Mouse (Mus musculus): ENCODE measurements around the gene Rpf1. TPM values are rescaled to one million over a fixed set of nuclear protein-coding genes. Genes with fewer than 3 reads are reported as not detected.

Rpf1 gene
- polyA plus RNA-seq, 1 experiment from 2014 or later = 74.7 TPM

DNA sequence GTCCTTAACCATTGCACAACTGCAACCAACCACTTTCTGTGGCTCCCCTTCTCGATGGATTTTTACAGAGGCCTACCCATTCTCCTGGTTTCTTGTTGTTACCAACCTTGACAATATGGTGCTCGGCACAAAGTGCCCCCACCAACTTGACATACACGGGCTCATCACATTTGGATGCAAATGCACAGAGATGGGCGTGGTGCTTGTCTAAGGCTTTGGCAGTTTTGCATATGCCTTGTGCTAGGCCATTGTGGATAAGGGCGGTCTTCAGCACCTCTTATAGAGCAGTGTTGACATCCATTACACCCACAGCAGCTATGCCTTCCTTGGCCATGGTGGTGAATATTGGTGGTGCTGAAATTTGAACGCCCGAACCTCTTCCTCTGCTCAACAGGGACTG, 41.7 kb upstream of the Rpf1 start:
- no peaks in the 10 kb centered on the region for H3K4me1 ChIP-seq (replicated peaks; ENCODE audit: control insufficient read depth, insufficient read depth, low read length)
- ATAC-seq (replicated peaks; ENCODE audit: low FRiP score) (no peak), DNase-seq (ENCODE audit: low spot score) (no peak)
- 84% methylated on average over 7 of the region's 7 CpGs for WGBS
- no peaks in the 10 kb centered on the region for H3K27me3 ChIP-seq (replicated peaks; ENCODE audit: control insufficient read depth, insufficient read depth, low read length)
- H3K9me3 ChIP-seq (ENCODE audit: control insufficient read depth, low read length) = no peaks in the 10 kb centered on the region
- no peaks in the 10 kb centered on the region for H3K36me3 ChIP-seq (ENCODE audit: control insufficient read depth, insufficient read depth, low read length)
- no peak overlapping the region for H3K9ac ChIP-seq (ENCODE audit: low read depth, low read length)
- H3K4me2 ChIP-seq = no peak overlapping the region
- H3K27ac ChIP-seq (ENCODE audit: low read depth, low read length) = no peak overlapping the region
- H3K4me3 ChIP-seq (ENCODE audit: low read depth, low read length) = no peak overlapping the region

DNA sequence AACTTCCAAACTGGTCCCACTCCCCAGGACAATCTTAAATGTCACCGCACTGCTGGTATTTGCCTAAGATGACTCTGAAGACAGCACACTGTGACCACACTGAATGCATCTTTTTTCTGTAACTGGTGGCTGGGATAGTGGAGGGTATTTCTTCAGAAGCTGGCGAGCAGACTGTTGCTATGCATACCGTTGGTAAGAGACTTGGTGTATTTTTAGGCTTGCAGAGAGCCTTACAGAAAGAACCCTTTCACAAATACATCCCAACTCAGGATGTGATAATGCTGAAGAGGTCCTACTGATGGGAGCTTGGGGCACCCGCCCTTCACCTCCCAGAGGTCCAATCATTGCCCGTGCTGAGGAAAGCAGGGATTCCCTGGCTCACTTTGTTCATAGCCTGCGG, 36.3 kb upstream of the Rpf1 start:
- Histone ChIP-seq H3K4me2 (no peak overlapping the region), H3K9me3 (ENCODE audit: control insufficient read depth, low read length) (no peaks in the 10 kb centered on the region), H3K4me3 (ENCODE audit: low read depth, low read length) (no peak overlapping the region), H3K27me3 (replicated peaks; ENCODE audit: control insufficient read depth, insufficient read depth, low read length) (no peaks in the 10 kb centered on the region), H3K4me1 (replicated peaks; ENCODE audit: control insufficient read depth, insufficient read depth, low read length) (no peaks in the 10 kb centered on the region), H3K27ac (ENCODE audit: low read depth, low read length) (no peak overlapping the region), H3K9ac (ENCODE audit: low read depth, low read length) (no peak overlapping the region), H3K36me3 (ENCODE audit: control insufficient read depth, insufficient read depth, low read length) (no peaks in the 10 kb centered on the region)
- 85% methylated on average over 6 of the region's 6 CpGs for WGBS
- DNase-seq (ENCODE audit: low spot score) = no peak
- no peak for ATAC-seq (replicated peaks; ENCODE audit: low FRiP score)

DNA sequence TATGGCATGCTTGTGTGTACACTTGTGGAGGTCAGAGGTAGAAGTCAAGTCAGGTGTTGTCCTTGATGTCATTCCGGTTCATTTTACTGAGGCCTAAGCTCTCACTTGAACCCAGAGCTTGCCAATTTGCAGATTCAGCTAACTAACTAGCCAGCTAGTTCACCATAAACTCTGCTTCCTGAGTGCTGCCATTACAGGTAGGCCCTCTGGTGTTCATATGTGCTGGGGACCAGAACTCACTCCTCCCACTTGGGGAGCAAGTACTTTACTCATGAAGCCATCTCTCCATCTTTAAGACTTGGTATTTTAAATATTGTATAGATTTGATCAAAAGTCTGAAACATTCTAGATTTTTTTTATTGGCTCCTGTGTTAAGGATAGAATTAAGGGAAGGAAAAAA, 35.3 kb upstream of the Rpf1 start:
- DNase-seq (ENCODE audit: low spot score) (no peak), ATAC-seq (replicated peaks; ENCODE audit: low FRiP score) (no peak)
- Histone ChIP-seq H3K36me3 (ENCODE audit: control insufficient read depth, insufficient read depth, low read length) (no peaks in the 10 kb centered on the region), H3K9ac (ENCODE audit: low read depth, low read length) (no peak overlapping the region), H3K4me3 (ENCODE audit: low read depth, low read length) (no peak overlapping the region), H3K9me3 (ENCODE audit: control insufficient read depth, low read length) (no peaks in the 10 kb centered on the region), H3K27me3 (replicated peaks; ENCODE audit: control insufficient read depth, insufficient read depth, low read length) (no peaks in the 10 kb centered on the region), H3K4me1 (replicated peaks; ENCODE audit: control insufficient read depth, insufficient read depth, low read length) (no peaks in the 10 kb centered on the region), H3K4me2 (no peak overlapping the region), H3K27ac (ENCODE audit: low read depth, low read length) (no peak overlapping the region)
- WGBS = 71% methylated on average over 1 of the region's 1 CpGs

DNA sequence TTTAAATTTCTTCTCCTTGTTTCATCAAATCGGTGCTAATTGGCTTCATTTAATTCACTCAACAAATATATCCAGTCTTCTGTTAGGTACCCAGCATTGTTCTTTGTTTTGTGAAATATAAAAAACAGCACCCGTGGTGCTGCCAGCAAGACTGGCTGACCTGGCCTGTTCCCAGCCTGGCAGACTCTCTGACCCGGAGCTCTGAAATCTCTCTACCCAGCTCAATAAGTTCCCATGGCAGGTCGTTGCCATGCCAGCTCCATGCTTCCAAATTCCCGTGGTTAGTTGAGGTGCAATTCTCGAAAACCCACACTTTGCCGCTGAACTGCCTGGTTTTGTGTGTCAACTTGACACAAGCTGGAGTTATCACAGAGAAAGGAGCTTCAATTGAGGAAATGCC, 33.6 kb upstream of the Rpf1 start:
- Histone ChIP-seq H3K9ac (ENCODE audit: low read depth, low read length) (no peak overlapping the region), H3K4me3 (ENCODE audit: low read depth, low read length) (no peak overlapping the region), H3K27me3 (replicated peaks; ENCODE audit: control insufficient read depth, insufficient read depth, low read length) (no peaks in the 10 kb centered on the region), H3K36me3 (ENCODE audit: control insufficient read depth, insufficient read depth, low read length) (no peaks in the 10 kb centered on the region), H3K9me3 (ENCODE audit: control insufficient read depth, low read length) (no peaks in the 10 kb centered on the region), H3K4me2 (no peak overlapping the region), H3K27ac (ENCODE audit: low read depth, low read length) (no peak overlapping the region), H3K4me1 (replicated peaks; ENCODE audit: control insufficient read depth, insufficient read depth, low read length) (no peaks in the 10 kb centered on the region)
- DNase-seq (ENCODE audit: low spot score) = no peak
- no peak for ATAC-seq (replicated peaks; ENCODE audit: low FRiP score)
- 86% methylated on average over 7 of the region's 7 CpGs for WGBS

DNA sequence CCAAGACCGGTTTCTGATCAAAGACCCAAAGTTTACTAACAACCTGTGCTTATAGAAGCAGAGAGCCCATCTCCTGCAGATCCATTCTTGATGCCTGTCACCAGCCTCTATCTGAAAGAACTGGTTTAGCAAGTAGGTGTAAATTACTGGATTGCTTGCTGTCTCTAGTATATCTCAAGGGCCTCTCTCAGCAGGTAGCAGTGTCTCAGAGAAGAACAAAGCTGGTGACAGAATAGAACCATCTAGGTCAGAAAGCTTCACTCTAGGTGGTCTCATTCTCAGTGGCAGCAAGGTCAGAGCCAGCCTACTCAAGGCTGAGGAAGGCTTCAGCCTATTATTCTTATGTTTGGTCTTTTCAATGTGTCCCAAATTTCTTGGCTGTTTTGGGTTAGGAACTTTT, 22.4 kb upstream of the Rpf1 start:
- H3K27ac ChIP-seq (ENCODE audit: low read depth, low read length) = no peak overlapping the region
- no peak for DNase-seq (ENCODE audit: low spot score)
- WGBS = 27% methylated on average over 1 of the region's 1 CpGs
- H3K4me3 ChIP-seq (ENCODE audit: low read depth, low read length) = no peak overlapping the region
- no peak overlapping the region for H3K4me2 ChIP-seq
- no peaks in the 10 kb centered on the region for H3K27me3 ChIP-seq (replicated peaks; ENCODE audit: control insufficient read depth, insufficient read depth, low read length)
- H3K4me1 ChIP-seq (replicated peaks; ENCODE audit: control insufficient read depth, insufficient read depth, low read length) = no peaks in the 10 kb centered on the region
- H3K9ac ChIP-seq (ENCODE audit: low read depth, low read length) = no peak overlapping the region
- H3K9me3 ChIP-seq (ENCODE audit: control insufficient read depth, low read length) = no peaks in the 10 kb centered on the region
- ATAC-seq (replicated peaks; ENCODE audit: low FRiP score) = no peak
- no peaks in the 10 kb centered on the region for H3K36me3 ChIP-seq (ENCODE audit: control insufficient read depth, insufficient read depth, low read length)

GRCm38 (mm10) chr3:146540521-146541273, 19.5 kb upstream of the Rpf1 start:
- Histone ChIP-seq H3K27ac (ENCODE audit: low read depth, low read length) (no peak overlapping the region), H3K36me3 (ENCODE audit: control insufficient read depth, insufficient read depth, low read length) (no peaks in the 10 kb centered on the region), H3K9me3 (ENCODE audit: control insufficient read depth, low read length) (no peaks in the 10 kb centered on the region), H3K4me3 (ENCODE audit: low read depth, low read length) (no peak overlapping the region), H3K27me3 (replicated peaks; ENCODE audit: control insufficient read depth, insufficient read depth, low read length) (no peaks in the 10 kb centered on the region), H3K4me1 (replicated peaks; ENCODE audit: control insufficient read depth, insufficient read depth, low read length) (no peaks in the 10 kb centered on the region), H3K4me2 (no peak overlapping the region), H3K9ac (ENCODE audit: low read depth, low read length) (no peak overlapping the region)
- ATAC-seq (replicated peaks; ENCODE audit: low FRiP score) (no peak), DNase-seq (ENCODE audit: low spot score) (no peak)
- whole genome bisulfite sequencing = 69% methylated on average over 4 of the region's 4 CpGs

- H3K4me3 ChIP-seq (ENCODE audit: low read depth, low read length) = no peak overlapping the region
- WGBS = 66% methylated on average over 6 of the region's 6 CpGs
Measured at GRCm38 (mm10) chr3:146534986-146535385, 13.8 kb upstream of the Rpf1 start.

DNA sequence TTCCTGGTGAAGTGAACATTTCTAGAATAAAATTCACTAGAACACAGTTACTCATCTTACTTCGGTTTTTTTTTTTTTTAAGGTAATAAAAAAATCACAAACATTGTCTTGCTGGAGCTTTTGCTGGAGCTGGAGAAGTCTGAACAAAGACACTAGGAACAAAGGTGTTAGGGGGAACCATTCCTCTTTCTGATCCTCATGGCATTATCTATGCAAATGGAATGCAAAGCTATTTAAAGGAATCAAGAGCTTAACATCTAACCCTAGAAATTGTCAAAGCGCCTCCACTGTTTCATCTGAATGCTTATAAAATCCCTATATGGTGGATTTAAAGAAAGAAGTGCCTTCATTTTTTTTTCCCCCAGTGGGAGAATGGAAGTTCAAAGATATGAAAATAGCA, 7.1 kb upstream of the Rpf1 start:
- 54% methylated on average over 2 of the region's 2 CpGs for WGBS
- no peaks in the 10 kb centered on the region for H3K36me3 ChIP-seq (ENCODE audit: control insufficient read depth, insufficient read depth, low read length)
- no peak overlapping the region for H3K27ac ChIP-seq (ENCODE audit: low read depth, low read length)
- no peaks in the 10 kb centered on the region for H3K4me1 ChIP-seq (replicated peaks; ENCODE audit: control insufficient read depth, insufficient read depth, low read length)
- no peak for ATAC-seq (replicated peaks; ENCODE audit: low FRiP score)
- no peak for DNase-seq (ENCODE audit: low spot score)
- no peaks in the 10 kb centered on the region for H3K27me3 ChIP-seq (replicated peaks; ENCODE audit: control insufficient read depth, insufficient read depth, low read length)
- no peak overlapping the region for H3K4me2 ChIP-seq
- no peak overlapping the region for H3K9ac ChIP-seq (ENCODE audit: low read depth, low read length)
- no peak overlapping the region for H3K4me3 ChIP-seq (ENCODE audit: low read depth, low read length)
- H3K9me3 ChIP-seq (ENCODE audit: control insufficient read depth, low read length) = no peaks in the 10 kb centered on the region

More at GRCm38 (mm10) chr3:146534986-146535385, 13.8 kb upstream of the Rpf1 start:
- Histone ChIP-seq H3K9ac (ENCODE audit: low read depth, low read length) (no peak overlapping the region), H3K4me1 (replicated peaks; ENCODE audit: control insufficient read depth, insufficient read depth, low read length) (no peaks in the 10 kb centered on the region), H3K36me3 (ENCODE audit: control insufficient read depth, insufficient read depth, low read length) (no peaks in the 10 kb centered on the region), H3K4me2 (no peak overlapping the region), H3K27me3 (replicated peaks; ENCODE audit: control insufficient read depth, insufficient read depth, low read length) (no peaks in the 10 kb centered on the region), H3K27ac (ENCODE audit: low read depth, low read length) (no peak overlapping the region), H3K9me3 (ENCODE audit: control insufficient read depth, low read length) (no peaks in the 10 kb centered on the region)
- no peak for ATAC-seq (replicated peaks; ENCODE audit: low FRiP score)
- DNase-seq (ENCODE audit: low spot score) = no peak

GRCm38 (mm10) chr3:146521652-146522020, 407 bp upstream of the Rpf1 start:
- peak; percentile 18 for ATAC-seq (replicated peaks; ENCODE audit: low FRiP score)
- Histone ChIP-seq H3K27me3 (replicated peaks; ENCODE audit: control insufficient read depth, insufficient read depth, low read length) (no peaks in the 10 kb centered on the region), H3K4me1 (replicated peaks; ENCODE audit: control insufficient read depth, insufficient read depth, low read length) (no peaks in the 10 kb centered on the region), H3K27ac (ENCODE audit: low read depth, low read length) (peak overlapping the region; percentile 98), H3K4me3 (ENCODE audit: low read depth, low read length) (peak overlapping the region; percentile 92), H3K9me3 (ENCODE audit: control insufficient read depth, low read length) (no peaks in the 10 kb centered on the region), H3K4me2 (peak overlapping the region; percentile 81), H3K9ac (ENCODE audit: low read depth, low read length) (peak overlapping the region; percentile 97), H3K36me3 (ENCODE audit: control insufficient read depth, insufficient read depth, low read length) (peaks cover 7% of the 10 kb centered on the region)
- 8% methylated on average over 8 of the region's 8 CpGs for WGBS
- no peak for DNase-seq (ENCODE audit: low spot score)
